8 mouse cellular contexts compared by ENCODE assay signal in genomic region chr2:118540691-118541117, GRCm38 (mm10). TPM values are rescaled to one million over a fixed set of nuclear protein-coding genes. Genes with fewer than 3 reads are reported as not detected.
DNase-seq lines count a peak whose midpoint lies in the region; ATAC-seq and TF ChIP-seq lines count a peak whose summit lies in the region.

No protein-coding gene starts in this region.

- TF ChIP-seq CTCF in intestine, postnatal 0 days (IDR thresholded peaks at IDR 0.05; ENCODE audit: low read depth): no peak
- TF ChIP-seq CTCF in thymus, adult 2 months (IDR thresholded peaks at IDR 0.05; ENCODE audit: borderline replicate concordance, control insufficient read depth, extremely low read depth, insufficient read depth, low read length, poor library complexity): no peak

- H3K9me3 ChIP-seq in intestine, postnatal 0 days (ENCODE audit: control insufficient read depth): no peaks in the 10 kb centered on the region
- no peaks in the 10 kb centered on the region for H3K9me3 ChIP-seq in lung, embryonic 16.5 days (ENCODE audit: control insufficient read depth, low read length)

- peak overlapping the region; percentile 83 for H3K27ac ChIP-seq in intestine, postnatal 0 days (ENCODE audit: low read depth, low read length)
- H3K27ac ChIP-seq in lung, embryonic 16.5 days (ENCODE audit: low read length): peak overlapping the region; percentile 98
- H3K27ac ChIP-seq in thymus, adult 2 months (ENCODE audit: control insufficient read depth, insufficient read depth, low read length): peak overlapping the region; percentile 53; the same call in 1 of the 2 replicates

- DNase-seq in adrenal gland, postnatal 14 days: peak; percentile 61
- DNase-seq in adrenal gland, adult 8-10 months: no peak
- DNase-seq in Muller cell, postnatal 12 days (ENCODE audit: inconsistent ontology term): peak; percentile 78
- peak; percentile 90 for DNase-seq in fibroblast of lung, adult 2 months (ENCODE audit: low read depth)
- no peak for DNase-seq in thymus, adult 2 months
- no peak for DNase-seq in urinary bladder, adult 2 months (ENCODE audit: low spot score)

- no peak overlapping the region for H3K9ac ChIP-seq in intestine, postnatal 0 days (ENCODE audit: low read depth, low read length)
- peak overlapping the region; percentile 31 for H3K9ac ChIP-seq in lung, embryonic 16.5 days (ENCODE audit: low read length)

- peaks cover 5% of the 10 kb centered on the region; the same call in 1 of the 2 replicates for H3K36me3 ChIP-seq in intestine, postnatal 0 days (ENCODE audit: control insufficient read depth, insufficient read depth)
- 0 out of 2 replicates have a peak, but pooled peaks cover 2% of the 10 kb centered on the region for H3K36me3 ChIP-seq in lung, embryonic 16.5 days (ENCODE audit: control insufficient read depth, insufficient read depth, low read length)
- H3K36me3 ChIP-seq in thymus, adult 2 months (ENCODE audit: control insufficient read depth, insufficient read depth, low read length): no peaks in the 10 kb centered on the region

- no peak for TF ChIP-seq POLR2A in thymus, adult 2 months (IDR thresholded peaks at IDR 0.05; ENCODE audit: control insufficient read depth, extremely low read depth, insufficient read depth, low read length, poor library complexity)

- peak; percentile 44 for ATAC-seq in intestine, postnatal 0 days
- peak; percentile 63 for ATAC-seq in lung, embryonic 16.5 days (ENCODE audit: low read depth)

- H3K4me1 ChIP-seq in intestine, postnatal 0 days (replicated peaks; ENCODE audit: control insufficient read depth, insufficient read depth, low read length): peaks cover 25% of the 10 kb centered on the region
- H3K4me1 ChIP-seq in lung, embryonic 16.5 days (replicated peaks; ENCODE audit: control insufficient read depth, insufficient read depth, low read length): peaks cover 81% of the 10 kb centered on the region
- H3K4me1 ChIP-seq in thymus, adult 2 months (replicated peaks; ENCODE audit: control insufficient read depth, insufficient read depth, low read length): peaks cover 61% of the 10 kb centered on the region

- H3K27me3 ChIP-seq in intestine, postnatal 0 days (replicated peaks; ENCODE audit: control insufficient read depth, insufficient read depth, low read length): no peaks in the 10 kb centered on the region
- no peaks in the 10 kb centered on the region for H3K27me3 ChIP-seq in lung, embryonic 16.5 days (ENCODE audit: control insufficient read depth, insufficient read depth, low read depth, low read length)
- no peaks in the 10 kb centered on the region for H3K27me3 ChIP-seq in thymus, adult 2 months (ENCODE audit: control insufficient read depth, insufficient read depth, low read length)

- 5% methylated on average over 6 of the region's 6 CpGs for WGBS in intestine, postnatal 0 days
- 3% methylated on average over 6 of the region's 6 CpGs for WGBS in lung, embryonic 16.5 days
- 20% methylated on average over 6 of the region's 6 CpGs for WGBS in thymus, adult 2 months

- no peak overlapping the region for H3K4me2 ChIP-seq in intestine, postnatal 0 days (replicated peaks; ENCODE audit: low read depth)
- H3K4me2 ChIP-seq in lung, embryonic 16.5 days (ENCODE audit: low read depth, low read length): peak overlapping the region; percentile 34

- H3K4me3 ChIP-seq in intestine, postnatal 0 days (ENCODE audit: low read depth, low read length): no peak overlapping the region
- H3K4me3 ChIP-seq in lung, embryonic 16.5 days (ENCODE audit: low read length): no peak overlapping the region
- H3K4me3 ChIP-seq in thymus, adult 2 months (ENCODE audit: control insufficient read depth, insufficient read depth, low read length): no peak overlapping the region

RNA-seq across cellular contexts. Expression of gene Bmf, which starts 8.8 kb away (rescaled TPM):
- total RNA-seq in adrenal gland, postnatal 14 days (2021): 14.4 and 26.8 TPM in 2 replicates
- 10 to 100 TPM; 13.2 to 29.5 (median 19.2) TPM for total RNA-seq in adrenal gland, adult 8-10 months (2022)
- polyA plus RNA-seq in intestine, postnatal 0 days (2015; fragmentation: Nextera tagmentation; extraction: Ambion mirVana): 1.4 and 1.7 TPM in 2 replicates
- 4.7 and 6.7 TPM in 2 replicates for polyA plus RNA-seq in lung, embryonic 16.5 days (2015; fragmentation: Nextera tagmentation; extraction: Ambion mirVana)
- polyA plus RNA-seq in thymus, adult 2 months (2012; rRNA removed): 67.3 and 80.9 TPM in 2 replicates
- polyA plus RNA-seq in urinary bladder, adult 2 months (2012; rRNA removed): 11.7 and 14.1 TPM in 2 replicates

RNA-seq across cellular contexts. Expression of gene Bub1b, which starts 57.3 kb away (rescaled TPM):
- total RNA-seq in adrenal gland, postnatal 14 days (2021): 19.5 and 21.4 TPM in 2 replicates
- 1 to 10 TPM; 3.7 to 8.2 (median 4.8) TPM for total RNA-seq in adrenal gland, adult 8-10 months (2022)
- 8.9 and 9.9 TPM in 2 replicates for polyA plus RNA-seq in intestine, postnatal 0 days (2015; fragmentation: Nextera tagmentation; extraction: Ambion mirVana)
- 105 and 106 TPM in 2 replicates for polyA plus RNA-seq in lung, embryonic 16.5 days (2015; fragmentation: Nextera tagmentation; extraction: Ambion mirVana)
- polyA plus RNA-seq in thymus, adult 2 months (2012; rRNA removed): 42.0 and 53.7 TPM in 2 replicates
- 2.4 and 2.8 TPM in 2 replicates for polyA plus RNA-seq in urinary bladder, adult 2 months (2012; rRNA removed)

Comparison
In these comparisons a context has a peak if more than half of its experiments do, and no peak if none do; other contexts are left out.
1. DNase-seq: peak in adrenal gland, postnatal 14 days (single experiment), Muller cell, postnatal 12 days (single experiment) and fibroblast of lung, adult 2 months (single experiment); none in adrenal gland, adult 8-10 months (single experiment), thymus, adult 2 months (single experiment) and urinary bladder, adult 2 months (single experiment).
2. Peak in every context shown above with its lines, with median percentiles within 50 percentile points of each other: H3K27ac ChIP-seq.